Mouse (Mus musculus): ENCODE results near the gene 4930432M17Rik. TPM values are rescaled to one million over a fixed set of nuclear protein-coding genes. Genes with fewer than 3 reads are reported as not detected.

Gene 4930432M17Rik
- polyA plus RNA-seq, 1 experiment from 2014 or later: not detected

- H3K9me3 ChIP-seq: no peaks in the 10 kb centered on the region
- no peaks in the 10 kb centered on the region for H3K27me3 ChIP-seq
- no peak overlapping the region for H3K9ac ChIP-seq
- H3K4me3 ChIP-seq: no peak overlapping the region
- H3K4me1 ChIP-seq: no peaks in the 10 kb centered on the region; the same call in 1 of the 2 replicates
- 62% methylated on average over 4 of the region's 4 CpGs for WGBS
- no peaks in the 10 kb centered on the region for H3K36me3 ChIP-seq
- ATAC-seq (ENCODE audit: insufficient number of reproducible peaks, insufficient read depth, low FRiP score, low TSS enrichment): no peak
- no peak overlapping the region for H3K27ac ChIP-seq
- no peak overlapping the region for H3K4me2 ChIP-seq (replicated peaks)
Observed at GRCm38 (mm10) chr3:121712222-121712621, 41.7 kb downstream of the 4930432M17Rik start.

GRCm38 (mm10) chr3:121713151-121713701 is 42.7 kb downstream of the 4930432M17Rik start:
- Histone ChIP-seq H3K27ac (no peak overlapping the region), H3K4me1 (no peaks in the 10 kb centered on the region; the same call in 1 of the 2 replicates), H3K4me2 (replicated peaks) (no peak overlapping the region), H3K4me3 (no peak overlapping the region), H3K9ac (no peak overlapping the region), H3K9me3 (no peaks in the 10 kb centered on the region), H3K27me3 (no peaks in the 10 kb centered on the region), H3K36me3 (no peaks in the 10 kb centered on the region)
- ATAC-seq (ENCODE audit: insufficient number of reproducible peaks, insufficient read depth, low FRiP score, low TSS enrichment): no peak
- WGBS: 73% methylated on average over 17 of the region's 17 CpGs

- Histone ChIP-seq H3K9ac (no peak overlapping the region), H3K27ac (no peak overlapping the region), H3K4me1 (no peaks in the 10 kb centered on the region; the same call in 1 of the 2 replicates), H3K9me3 (no peaks in the 10 kb centered on the region), H3K36me3 (no peaks in the 10 kb centered on the region), H3K4me3 (no peak overlapping the region), H3K4me2 (replicated peaks) (no peak overlapping the region), H3K27me3 (no peaks in the 10 kb centered on the region)
- ATAC-seq (ENCODE audit: insufficient number of reproducible peaks, insufficient read depth, low FRiP score, low TSS enrichment): no peak
- 76% methylated on average over 8 of the region's 8 CpGs for WGBS
Observed at GRCm38 (mm10) chr3:121713816-121714215, 43.3 kb downstream of the 4930432M17Rik start.

GRCm38 (mm10) chr3:121714461-121714860 is 43.9 kb downstream of the 4930432M17Rik start:
- WGBS: 90% methylated on average over 2 of the region's 2 CpGs
- no peak overlapping the region for H3K4me2 ChIP-seq (replicated peaks)
- ATAC-seq (ENCODE audit: insufficient number of reproducible peaks, insufficient read depth, low FRiP score, low TSS enrichment): no peak

GRCm38 (mm10) chr3:121715336-121715735 is 44.8 kb downstream of the 4930432M17Rik start:
- no peaks in the 10 kb centered on the region for H3K9me3 ChIP-seq
- H3K27me3 ChIP-seq: no peaks in the 10 kb centered on the region
- H3K4me3 ChIP-seq: no peak overlapping the region
- H3K9ac ChIP-seq: no peak overlapping the region
- H3K4me1 ChIP-seq: no peaks in the 10 kb centered on the region; the same call in none of the 2 replicates
- no peaks in the 10 kb centered on the region for H3K36me3 ChIP-seq
- H3K4me2 ChIP-seq (replicated peaks): no peak overlapping the region
- ATAC-seq (ENCODE audit: insufficient number of reproducible peaks, insufficient read depth, low FRiP score, low TSS enrichment): no peak
- H3K27ac ChIP-seq: no peak overlapping the region

More at GRCm38 (mm10) chr3:121714461-121714860, 43.9 kb downstream of the 4930432M17Rik start:
- no peaks in the 10 kb centered on the region for H3K36me3 ChIP-seq
- no peaks in the 10 kb centered on the region; the same call in none of the 2 replicates for H3K4me1 ChIP-seq
- no peaks in the 10 kb centered on the region for H3K9me3 ChIP-seq
- H3K27me3 ChIP-seq: no peaks in the 10 kb centered on the region
- no peak overlapping the region for H3K4me3 ChIP-seq
- H3K9ac ChIP-seq: no peak overlapping the region
- no peak overlapping the region for H3K27ac ChIP-seq

- ATAC-seq (ENCODE audit: insufficient number of reproducible peaks, insufficient read depth, low FRiP score, low TSS enrichment): no peak
- Histone ChIP-seq H3K36me3 (no peaks in the 10 kb centered on the region), H3K27ac (no peak overlapping the region), H3K9ac (no peak overlapping the region), H3K4me2 (replicated peaks) (no peak overlapping the region), H3K27me3 (no peaks in the 10 kb centered on the region), H3K4me1 (no peaks in the 10 kb centered on the region; the same call in none of the 2 replicates), H3K9me3 (no peaks in the 10 kb centered on the region), H3K4me3 (no peak overlapping the region)
- WGBS: 80% methylated on average over 6 of the region's 6 CpGs
Observed at GRCm38 (mm10) chr3:121715741-121716459, 45.3 kb downstream of the 4930432M17Rik start.

GRCm38 (mm10) chr3:121716480-121716879 is 45.9 kb downstream of the 4930432M17Rik start:
- Histone ChIP-seq H3K27ac (no peak overlapping the region), H3K4me3 (no peak overlapping the region), H3K36me3 (no peaks in the 10 kb centered on the region), H3K9me3 (no peaks in the 10 kb centered on the region), H3K27me3 (0 out of 2 replicates have a peak, but pooled peaks cover under 1% of the 10 kb centered on the region), H3K4me1 (peaks cover 4% of the 10 kb centered on the region), H3K4me2 (replicated peaks) (no peak overlapping the region), H3K9ac (no peak overlapping the region)
- no peak for ATAC-seq (ENCODE audit: insufficient number of reproducible peaks, insufficient read depth, low FRiP score, low TSS enrichment)
- WGBS: 71% methylated on average over 5 of the region's 5 CpGs

GRCm38 (mm10) chr3:121718679-121719078 is 48.1 kb downstream of the 4930432M17Rik start:
- Histone ChIP-seq H3K4me2 (replicated peaks) (no peak overlapping the region), H3K27ac (no peak overlapping the region), H3K9ac (no peak overlapping the region), H3K27me3 (peaks cover 9% of the 10 kb centered on the region; the same call in 1 of the 2 replicates), H3K36me3 (no peaks in the 10 kb centered on the region), H3K4me3 (no peak overlapping the region), H3K4me1 (peaks cover 12% of the 10 kb centered on the region), H3K9me3 (no peaks in the 10 kb centered on the region)
- WGBS: 53% methylated on average over 8 of the region's 8 CpGs
- ATAC-seq (ENCODE audit: insufficient number of reproducible peaks, insufficient read depth, low FRiP score, low TSS enrichment): no peak

GRCm38 (mm10) chr3:121719701-121720100 is 49.1 kb downstream of the 4930432M17Rik start:
- H3K9me3 ChIP-seq: no peaks in the 10 kb centered on the region
- ATAC-seq (ENCODE audit: insufficient number of reproducible peaks, insufficient read depth, low FRiP score, low TSS enrichment): no peak
- H3K36me3 ChIP-seq: no peaks in the 10 kb centered on the region
- H3K4me2 ChIP-seq (replicated peaks): no peak overlapping the region
- no peak overlapping the region for H3K4me3 ChIP-seq
- peaks cover 18% of the 10 kb centered on the region for H3K4me1 ChIP-seq
- H3K27ac ChIP-seq: no peak overlapping the region
- 78% methylated on average over 3 of the region's 3 CpGs for WGBS
- H3K27me3 ChIP-seq: peaks cover 12% of the 10 kb centered on the region; the same call in 1 of the 2 replicates
- H3K9ac ChIP-seq: no peak overlapping the region

GRCm38 (mm10) chr3:121720801-121721690 is 50.5 kb downstream of the 4930432M17Rik start:
- WGBS: 50% methylated on average over 14 of the region's 14 CpGs
- ATAC-seq (ENCODE audit: insufficient number of reproducible peaks, insufficient read depth, low FRiP score, low TSS enrichment): no peak
- no peak overlapping the region for H3K4me2 ChIP-seq (replicated peaks)
- H3K9me3 ChIP-seq: no peaks in the 10 kb centered on the region
- H3K9ac ChIP-seq: no peak overlapping the region
- H3K36me3 ChIP-seq: no peaks in the 10 kb centered on the region
- no peak overlapping the region for H3K27ac ChIP-seq
- peaks cover 12% of the 10 kb centered on the region; the same call in 1 of the 2 replicates for H3K27me3 ChIP-seq
- peaks cover 22% of the 10 kb centered on the region for H3K4me1 ChIP-seq
- no peak overlapping the region for H3K4me3 ChIP-seq

- no peaks in the 10 kb centered on the region for H3K36me3 ChIP-seq
- no peak overlapping the region for H3K4me2 ChIP-seq (replicated peaks)
- no peaks in the 10 kb centered on the region for H3K9me3 ChIP-seq
- no peak overlapping the region for H3K9ac ChIP-seq
- no peak overlapping the region for H3K4me3 ChIP-seq
- H3K4me1 ChIP-seq: peaks cover 22% of the 10 kb centered on the region
- 74% methylated on average over 7 of the region's 7 CpGs for WGBS
- H3K27ac ChIP-seq: no peak overlapping the region
- peaks cover 12% of the 10 kb centered on the region; the same call in 1 of the 2 replicates for H3K27me3 ChIP-seq
- no peak for ATAC-seq (ENCODE audit: insufficient number of reproducible peaks, insufficient read depth, low FRiP score, low TSS enrichment)
Observed at GRCm38 (mm10) chr3:121721691-121722070, 51.1 kb downstream of the 4930432M17Rik start.
